Mouse (Mus musculus): ENCODE results near the gene Ovol1.

DNA sequence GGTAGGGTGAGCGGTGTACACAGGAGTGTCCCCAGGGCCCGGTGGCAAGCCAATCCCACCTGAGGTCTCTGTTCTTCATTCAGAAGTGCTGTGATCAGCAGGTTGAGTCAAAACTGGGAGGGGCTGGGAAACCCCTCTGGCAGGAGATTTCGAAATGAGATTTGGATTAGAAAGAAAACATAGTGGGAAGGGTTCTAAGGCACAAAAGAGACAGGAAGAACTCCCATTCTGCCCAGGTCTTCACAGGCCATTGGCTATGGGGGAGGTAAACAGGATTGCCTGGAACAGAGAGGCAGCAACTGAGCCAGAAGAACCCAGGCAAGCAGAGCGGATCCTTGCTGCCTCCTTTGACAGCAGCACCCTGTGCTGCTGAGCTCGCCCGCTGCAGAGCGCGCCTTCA is 21.7 kb downstream of the Ovol1 start:
- TF ChIP-seq CTCF (IDR thresholded peaks at IDR 0.05; ENCODE audit: control insufficient read depth, insufficient read depth, insufficient read length) = no peak
- no peak for TF ChIP-seq MAX (IDR thresholded peaks at IDR 0.05)

Measured in C2C12 (cell line).